Comparison of ENCODE assay signal across 10 mouse cellular contexts in the genomic region with DNA sequence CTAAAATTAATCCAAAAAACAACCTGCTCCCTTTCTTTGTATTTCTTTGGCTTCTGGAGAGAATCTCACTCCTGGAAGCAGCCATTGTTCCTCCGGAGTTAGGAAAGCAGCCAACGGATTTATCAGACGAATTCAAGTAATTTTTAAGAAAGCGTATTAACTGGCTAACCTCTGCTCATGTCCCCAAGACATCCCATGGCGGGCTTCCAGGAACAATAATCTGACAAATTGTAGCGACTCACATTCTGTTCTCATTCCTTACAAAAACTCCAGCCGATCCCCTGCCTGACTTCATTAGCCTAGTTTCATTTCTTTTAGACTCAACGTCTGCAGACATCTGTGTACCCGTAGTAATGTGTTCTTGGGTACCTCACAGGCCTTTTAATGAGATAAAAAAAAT. TPM values are rescaled to one million over a fixed set of nuclear protein-coding genes. Genes with fewer than 3 reads are reported as not detected.
DNase-seq lines count a peak whose midpoint lies in the region.
"Had no signal": no experiment of that assay in that cellular context is flagged by ENCODE, and none has a peak within 500 bp of the region (broad histone marks: within the 10 kb centered on the region; RNA-seq: fewer than 3 reads in every experiment).

No protein-coding gene starts in this region.

- peak; percentile 35 for DNase-seq in adrenal gland, postnatal 14 days
- no peak for DNase-seq in adrenal gland, postnatal 10 days
- DNase-seq in 3T3-L1 (ENCODE audit: low read depth, low spot score), result peak; percentile 11
- DNase-seq in heart, adult 9 months (ENCODE audit: low spot score in 2 of 2), result peak; percentile 72 to 74
- peak; percentile 84 for DNase-seq in kidney, postnatal 10 days
- DNase-seq in c-Kit-positive CD71-positive TER-119-positive erythroid progenitor cells, embryonic 14.5 days (ENCODE audit: low spot score), result no peak
- DNase-seq in spleen, adult 18-20 months, result no peak
- no peak for DNase-seq in cerebellum, postnatal 25 days
- DNase-seq: thymus, postnatal 36 days had no signal

RNA-seq across cellular contexts. Expression of gene A930033H14Rik, which starts 45.7 kb away (rescaled TPM):
- total RNA-seq in adrenal gland, postnatal 14 days (2021), result 2.4 and 3.7 TPM in 2 replicates
- total RNA-seq in adrenal gland, postnatal 10 days (2021), result 1 to 10 TPM; 2.5 to 4.4 TPM
- total RNA-seq: neutrophil, adult 5-6 weeks had no signal

Comparison
In these comparisons a context has a peak if more than half of its experiments do, and no peak if none do; other contexts are left out.
1. DNase-seq: peak in adrenal gland, postnatal 14 days (single experiment), 3T3-L1 (single experiment), heart, adult 9 months (2 of 2) and kidney, postnatal 10 days (single experiment); none in adrenal gland, postnatal 10 days (single experiment), c-Kit-positive CD71-positive TER-119-positive erythroid progenitor cells, embryonic 14.5 days (single experiment), spleen, adult 18-20 months (0 of 2) and cerebellum, postnatal 25 days (0 of 2).